Mouse (Mus musculus) urinary bladder, postnatal 36 days (tissue): ENCODE data around the gene Col13a1.

Experiments used
- DNase-seq, 2 experiments: peaks; one replicate each; pipeline ENCODE4 v3.0.0; 2022; ENCODE audit warnings: low spot score in 2 of 2, mixed read lengths in 1 of 2

The Col13a1 gene

DNA sequence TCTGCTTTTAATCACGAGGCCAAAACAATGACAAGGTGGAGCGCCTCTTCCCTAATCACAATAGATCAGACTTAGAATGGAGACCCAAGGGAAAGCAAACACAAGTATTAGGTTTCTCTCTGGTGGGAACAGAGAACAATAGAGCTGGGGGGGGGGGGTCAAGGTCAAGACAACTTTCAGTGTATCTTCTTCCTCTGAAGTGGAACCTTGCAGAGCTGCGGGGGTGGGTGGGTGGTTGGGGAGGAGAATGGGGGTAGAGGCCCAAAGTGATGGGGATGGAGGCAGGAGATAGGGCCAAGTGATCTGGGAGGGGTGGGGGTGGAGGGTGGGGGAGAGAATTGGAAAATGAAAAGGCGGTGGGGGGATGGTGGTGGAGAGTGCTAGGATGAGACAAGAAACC lies 149.9 kb downstream of the Col13a1 start:
- no peak for DNase-seq

DNA sequence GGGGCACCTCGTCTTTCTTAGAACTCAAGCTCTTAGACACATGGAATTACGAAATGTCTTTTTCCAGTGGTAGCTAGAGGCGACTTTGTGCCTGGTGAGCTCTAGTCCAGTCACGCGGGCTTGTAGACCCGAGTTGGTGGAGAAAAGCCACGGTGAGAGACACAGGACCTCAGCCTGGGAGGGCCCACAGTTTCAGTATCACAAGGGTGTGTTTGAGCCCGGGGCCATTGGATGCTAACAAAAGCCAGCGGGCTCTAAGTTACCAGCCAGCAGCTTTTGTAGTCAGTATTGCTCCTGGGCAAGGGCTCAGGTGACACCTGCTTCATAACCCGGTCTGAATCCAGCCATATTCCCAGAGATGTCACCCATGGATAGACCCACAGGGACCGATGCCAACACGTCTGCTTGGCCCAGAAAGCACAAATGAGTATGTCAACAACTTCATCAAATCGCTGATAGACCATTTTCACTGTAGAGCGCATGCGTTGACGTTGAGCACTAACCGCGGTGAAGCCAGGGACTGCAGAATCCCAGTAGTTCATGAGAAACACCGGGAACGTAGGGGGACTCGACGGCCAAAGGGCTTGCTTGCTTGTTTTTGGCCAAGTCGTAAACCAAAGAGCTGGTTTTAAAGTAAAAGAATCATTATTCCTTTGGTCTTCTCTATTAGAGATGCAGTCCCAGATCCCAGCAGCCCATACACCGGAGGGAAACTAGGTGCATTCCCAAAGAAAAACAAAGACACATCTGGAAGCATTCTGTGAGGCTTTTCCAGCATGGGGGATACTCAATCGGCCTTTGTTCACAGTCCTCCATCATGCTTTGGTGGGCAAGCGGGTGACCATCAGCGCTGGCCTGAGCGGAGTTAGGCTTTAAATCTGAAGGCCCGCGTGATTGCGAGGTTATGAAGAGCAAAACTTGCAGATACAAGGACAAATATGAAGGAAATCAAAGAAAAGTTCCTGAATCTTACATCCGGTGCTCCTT lies 150.7 kb downstream of the Col13a1 start:
- no peak for DNase-seq

DNA sequence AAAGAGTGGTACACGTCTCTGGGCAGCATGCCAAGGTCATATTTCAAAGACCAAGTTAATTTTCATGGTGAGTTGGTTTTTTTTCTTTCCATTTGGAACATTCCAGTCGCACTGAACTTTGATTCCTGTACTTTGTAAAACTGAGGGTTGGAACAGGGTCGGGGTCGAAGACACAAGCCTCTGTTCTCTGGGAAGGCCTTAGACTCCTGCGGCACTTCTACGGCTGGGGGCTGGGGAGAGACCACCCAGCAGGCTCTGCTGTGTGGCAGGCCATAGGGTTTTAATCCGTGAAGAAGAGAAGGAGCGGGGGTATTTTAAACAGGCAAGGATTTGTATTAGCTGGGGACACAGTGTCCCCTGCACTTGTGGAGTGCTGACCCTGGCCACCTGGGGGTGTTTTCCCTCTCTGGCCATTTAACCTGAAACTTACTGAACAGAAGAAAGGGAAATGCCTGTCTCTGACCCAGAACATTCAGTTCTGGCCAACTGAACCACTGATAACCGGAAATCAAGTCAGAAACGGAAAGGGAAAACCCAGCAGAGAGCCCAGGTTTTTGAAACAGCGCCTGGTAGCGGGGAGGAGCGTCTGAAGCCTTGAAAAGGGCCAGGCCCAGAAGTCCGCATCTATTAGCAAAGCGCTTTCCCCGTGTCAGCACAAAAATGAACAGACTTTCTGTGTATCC lies 152.0 kb downstream of the Col13a1 start:
- DNase-seq, result no peak

DNA sequence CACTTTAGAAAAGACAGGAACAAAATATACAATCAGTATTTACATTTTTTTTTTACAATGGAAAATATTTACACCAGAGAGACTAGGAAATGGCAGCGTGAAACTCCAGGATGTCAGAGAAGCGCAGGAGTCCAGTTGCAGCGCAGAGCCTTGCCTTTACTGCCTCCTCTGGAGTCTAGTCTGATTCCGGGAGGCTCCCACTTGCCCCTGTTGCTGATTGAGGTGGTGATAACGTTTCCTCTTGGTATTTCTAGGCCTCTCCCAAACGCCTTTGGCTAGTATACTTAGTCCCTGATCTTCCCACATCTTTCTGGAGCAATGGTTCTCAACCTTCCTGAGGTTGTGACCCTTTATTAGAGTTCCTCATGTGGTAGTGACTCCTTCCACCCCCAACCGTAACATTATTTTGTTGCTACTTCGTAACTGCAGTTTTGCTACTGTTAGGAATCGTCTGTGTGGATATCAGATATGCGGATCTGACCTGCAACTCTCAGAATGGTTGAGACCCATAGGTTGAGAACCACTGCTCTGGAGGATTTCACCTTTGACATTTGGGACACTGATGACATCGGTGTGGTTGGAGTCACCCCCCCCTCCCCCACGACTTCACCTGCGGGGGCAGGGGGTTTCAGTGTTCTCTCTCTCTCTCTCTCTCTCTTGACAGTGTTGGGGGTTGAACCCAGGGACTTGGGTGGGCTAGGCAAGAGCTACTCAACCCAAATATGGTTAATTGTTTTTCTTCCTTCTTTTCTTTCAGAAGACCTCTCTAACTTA lies 152.7 kb downstream of the Col13a1 start:
- DNase-seq, result no peak

DNA sequence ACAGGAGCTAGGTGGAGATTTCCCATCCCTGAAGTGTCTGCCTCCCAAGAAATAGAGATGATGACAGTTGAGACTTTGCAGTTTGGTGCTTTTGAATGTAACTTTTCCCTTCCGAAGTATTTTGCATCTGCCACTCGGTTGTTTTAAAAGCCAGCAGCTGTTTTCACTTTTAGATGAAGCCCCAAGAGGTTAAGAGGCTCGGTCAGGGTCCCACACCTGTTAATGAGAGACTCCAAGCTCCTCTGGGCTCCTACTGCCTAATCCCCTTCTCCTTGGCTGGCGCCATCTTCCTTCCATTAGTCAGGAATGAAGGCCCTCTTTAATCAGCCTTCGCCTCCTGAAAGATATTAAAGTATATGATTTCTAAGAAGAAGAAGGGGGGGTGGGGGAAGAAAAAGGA lies 153.4 kb downstream of the Col13a1 start:
- DNase-seq, result no peak

DNA sequence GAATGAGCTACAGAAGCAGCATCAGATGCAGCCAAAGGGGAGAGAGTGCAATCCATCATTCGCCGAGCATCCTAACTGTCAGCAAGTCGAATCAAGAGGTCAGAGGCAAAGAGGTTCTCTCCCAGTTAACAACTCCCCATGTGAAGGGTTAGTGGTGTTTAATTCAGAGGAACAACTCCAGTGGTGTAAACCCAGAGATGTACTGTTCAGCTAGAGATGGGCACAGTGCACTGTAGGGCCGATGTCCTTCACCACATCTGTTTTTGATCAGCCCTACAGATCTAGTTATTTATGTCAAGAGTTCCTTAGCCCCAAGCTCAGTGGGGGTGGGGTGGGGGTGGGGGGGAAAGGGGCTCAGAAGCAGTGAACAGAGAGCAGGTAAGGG lies 155.2 kb downstream of the Col13a1 start:
- no peak for DNase-seq

DNA sequence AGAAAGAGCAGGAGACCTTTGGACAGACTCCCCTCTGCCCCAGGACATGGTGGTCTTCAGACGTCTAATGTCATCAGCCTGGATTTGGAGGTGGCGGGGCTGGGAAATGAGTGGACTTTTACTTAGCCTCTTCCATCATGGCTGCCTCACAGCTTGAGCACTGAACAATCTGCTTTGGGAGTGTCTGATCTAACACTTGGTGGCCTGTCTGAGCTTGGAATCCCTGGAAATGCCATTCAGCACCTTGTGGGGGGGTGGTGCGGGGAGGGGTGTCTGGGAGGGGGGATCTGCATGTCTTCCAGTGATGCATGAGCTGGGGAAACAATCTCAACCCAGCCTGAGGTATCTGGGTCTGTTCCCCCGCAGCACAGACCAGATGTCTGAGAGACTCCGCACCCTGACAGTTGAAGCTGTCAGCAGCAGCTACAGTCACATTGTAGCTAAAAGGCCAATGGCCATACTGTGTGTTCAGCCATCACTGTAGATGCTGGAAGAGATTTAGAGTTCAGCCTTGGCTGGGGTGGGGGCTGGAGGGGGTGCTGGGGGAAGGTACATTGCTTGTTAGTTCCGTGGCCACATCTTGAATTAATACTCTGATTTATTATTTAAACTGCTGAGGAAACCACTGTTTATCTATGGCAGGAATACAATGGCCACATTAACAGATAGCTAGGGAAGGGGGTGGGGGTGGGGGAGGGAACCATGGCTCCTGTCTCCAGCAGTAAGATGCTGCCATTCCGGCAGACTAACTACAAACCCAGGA lies 155.8 kb downstream of the Col13a1 start:
- no peak for DNase-seq

DNA sequence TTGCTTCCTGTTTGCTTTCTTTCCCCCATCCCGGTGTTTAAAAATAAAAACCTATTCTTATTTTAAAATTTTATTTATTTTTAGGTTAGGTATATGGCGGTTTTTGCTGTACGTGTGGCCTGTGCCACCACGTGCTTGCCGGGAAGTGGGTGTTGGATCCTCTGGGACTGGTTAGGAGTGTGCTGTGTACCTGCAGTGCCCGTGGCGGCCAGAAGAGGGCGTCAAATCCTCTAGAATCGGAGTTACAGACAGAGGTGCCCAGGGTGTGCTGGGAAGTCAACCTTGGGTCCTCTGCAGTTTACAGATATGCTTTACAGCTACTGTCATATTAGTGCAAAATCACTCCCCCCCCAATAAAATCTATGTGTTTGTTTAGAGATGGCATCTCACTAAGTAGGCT lies 158.9 kb downstream of the Col13a1 start:
- no peak for DNase-seq

DNA sequence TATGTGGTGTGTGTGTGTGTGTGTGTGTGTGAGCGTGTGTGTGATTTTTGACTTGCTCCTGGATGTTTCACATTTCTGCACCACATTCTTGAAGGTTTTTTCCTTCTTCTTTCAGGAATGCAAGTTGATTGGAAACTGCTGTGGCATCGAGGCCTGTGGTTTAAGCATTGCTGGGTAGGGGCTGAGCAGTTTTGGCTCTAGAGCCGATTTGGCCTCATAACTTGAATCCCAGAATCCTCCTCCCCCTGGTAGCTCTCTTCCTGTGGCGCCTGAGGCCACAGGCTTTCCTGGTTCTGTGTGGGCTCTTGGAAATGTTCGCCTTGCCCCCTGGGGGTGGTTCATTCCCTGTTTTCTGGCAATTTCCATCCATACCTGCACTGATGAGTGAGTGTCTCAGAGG lies 166.9 kb downstream of the Col13a1 start:
- DNase-seq, result no peak

DNA sequence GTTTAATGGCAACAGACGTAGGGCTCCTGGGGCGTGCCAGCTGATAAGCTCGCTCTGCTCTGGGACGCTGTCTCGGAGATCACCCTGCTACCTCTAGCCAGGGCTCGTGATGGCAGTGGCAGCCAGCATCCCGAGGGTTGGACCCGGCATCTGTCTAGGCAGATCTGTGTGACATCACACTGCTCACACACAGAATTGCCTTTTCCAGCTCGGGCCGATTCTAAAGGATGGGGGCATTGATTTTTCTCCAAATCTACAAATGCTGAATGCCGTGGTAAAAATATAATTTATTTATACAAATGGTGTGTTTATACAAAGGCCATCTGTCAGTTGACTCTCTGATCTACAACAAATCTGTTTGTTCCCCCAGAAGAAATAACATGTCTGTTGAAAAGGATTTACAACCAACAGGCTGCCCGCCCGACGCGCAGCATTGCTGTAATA lies 180.8 kb downstream of the Col13a1 start:
- no peak for DNase-seq

DNA sequence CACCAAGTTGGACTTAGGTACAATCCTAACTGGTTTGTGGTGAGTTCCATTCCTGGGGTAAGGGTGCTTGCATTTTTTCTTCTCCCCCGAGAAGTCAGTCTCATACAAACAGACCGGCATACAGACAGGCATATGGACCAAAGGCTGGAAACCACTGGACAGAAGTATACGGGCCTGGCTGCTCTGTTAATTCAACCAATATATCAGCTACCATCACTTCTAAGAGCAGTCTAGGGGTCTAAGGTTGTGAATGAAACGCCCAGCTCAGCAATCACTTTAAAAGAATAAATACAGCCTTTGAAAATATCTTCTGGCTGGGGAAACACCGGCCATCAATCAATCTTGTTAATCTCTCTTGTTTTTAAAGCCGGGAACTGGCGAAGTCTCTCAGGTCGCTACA lies 183.4 kb downstream of the Col13a1 start:
- DNase-seq, result no peak

DNA sequence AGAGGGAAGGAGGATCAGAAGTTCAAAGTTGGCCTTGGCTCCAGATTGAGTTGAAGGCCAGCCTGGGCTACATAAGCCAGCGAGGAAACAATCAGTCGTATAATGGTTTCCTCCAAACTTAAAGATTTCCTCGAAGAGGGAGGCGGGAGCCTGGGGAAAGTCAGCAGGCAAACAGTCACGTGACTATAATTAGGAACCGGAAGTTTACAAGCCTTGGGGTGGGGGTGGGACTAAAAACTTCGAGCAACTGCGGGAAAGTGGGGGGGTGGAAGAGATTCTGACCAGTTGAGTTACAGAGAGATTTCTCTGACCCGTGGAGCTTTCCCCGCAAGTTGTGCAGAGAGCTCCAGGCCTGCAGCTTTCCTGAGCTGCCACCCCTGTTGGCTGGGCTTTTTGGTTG lies 183.9 kb downstream of the Col13a1 start:
- no peak for DNase-seq

DNA sequence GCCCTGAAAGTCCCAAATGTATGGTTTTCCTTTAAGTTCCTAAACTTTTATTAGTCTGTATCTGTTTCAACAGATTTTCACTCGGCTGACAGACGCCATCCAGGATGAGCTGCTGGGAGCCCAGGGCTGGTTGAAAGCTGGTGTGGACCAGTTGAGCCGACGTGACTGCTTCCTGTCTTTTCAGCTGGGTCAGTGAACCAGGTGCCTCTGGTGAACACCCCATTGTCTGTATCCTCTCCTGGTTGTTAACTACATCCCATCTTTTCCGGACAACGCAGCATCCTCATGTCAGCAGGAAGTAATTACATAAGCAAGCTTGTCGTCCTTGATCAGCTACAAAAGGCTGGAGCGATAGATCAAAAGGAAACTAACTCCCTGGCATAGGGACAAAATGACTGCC lies 185.9 kb downstream of the Col13a1 start:
- no peak for DNase-seq

DNA sequence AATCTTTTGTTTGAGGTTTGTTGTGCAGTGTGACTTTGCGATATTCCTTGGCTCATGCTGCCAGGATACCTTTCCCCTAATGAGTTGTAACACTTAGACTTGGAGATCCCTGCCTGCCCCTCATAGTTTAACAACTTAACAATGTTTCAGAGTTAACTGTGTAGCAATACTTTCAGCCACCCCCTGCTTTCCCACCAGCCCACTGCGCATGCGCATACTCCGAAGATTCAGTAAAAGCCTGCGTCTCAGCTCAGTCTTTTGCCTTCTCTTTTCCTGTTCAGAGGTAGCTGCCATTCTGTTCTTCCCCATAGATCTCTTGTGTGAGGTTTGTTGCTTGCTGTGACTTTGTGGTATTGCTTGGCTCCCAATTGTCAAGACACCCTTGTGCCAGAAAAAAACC lies 190.4 kb downstream of the Col13a1 start:
- no peak for DNase-seq
